Mouse (Mus musculus): ENCODE measurements around the gene Ensa. TPM values are rescaled to one million over a fixed set of nuclear protein-coding genes. Genes with fewer than 3 reads are reported as not detected.
"Not testable (repeated sequence)": the region's sequence is repeated elsewhere in the genome, so short reads cannot be mapped to it uniquely, and the experiment has no call there.

The Ensa gene
- polyA plus RNA-seq (2016; fragmentation: Nextera tagmentation; extraction: Ambion mirVana) = 84.8 and 89.9 TPM in 2 replicates

DNA sequence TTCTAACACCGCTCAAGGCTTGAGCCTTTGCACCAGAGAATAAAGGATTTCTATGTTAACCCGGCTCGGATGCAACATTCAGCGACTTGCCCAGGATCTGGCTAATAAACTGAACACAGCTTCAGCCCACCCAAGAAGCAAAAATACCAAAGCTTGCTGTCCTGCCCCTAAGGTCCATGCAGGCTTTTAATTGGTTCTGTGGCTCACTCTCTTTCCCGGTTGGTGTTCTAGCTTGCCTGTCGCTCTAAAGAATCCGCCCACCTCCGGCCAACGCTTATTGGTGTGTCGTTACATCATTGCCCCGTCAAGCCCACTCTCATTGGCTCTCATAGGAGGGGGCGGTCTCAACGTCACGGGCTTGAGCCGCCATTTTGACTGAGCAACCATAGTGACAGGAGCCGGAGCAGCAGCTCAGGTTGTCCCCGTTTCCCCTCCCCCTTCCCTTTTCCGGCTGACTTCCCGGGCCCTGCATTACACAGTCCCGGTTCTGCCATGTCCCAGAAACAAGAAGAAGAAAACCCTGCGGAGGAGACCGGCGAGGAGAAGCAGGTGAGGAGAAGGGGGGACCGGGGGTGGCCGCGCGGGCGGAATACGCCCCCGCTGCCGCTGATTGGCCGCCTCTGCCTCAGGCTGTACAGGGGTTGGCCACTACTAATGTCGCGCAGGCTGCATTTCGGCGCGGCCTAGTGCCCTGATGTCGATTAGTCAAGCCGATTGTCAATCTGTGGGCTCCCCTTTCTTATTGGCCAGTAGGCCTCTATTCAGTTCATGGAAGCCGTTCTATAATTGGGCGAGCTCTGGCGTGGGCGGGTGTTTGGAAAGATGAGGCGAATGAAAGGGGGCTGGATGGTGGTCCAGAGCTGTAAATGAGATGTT, at the start of gene Ensa:
Ensa (plus strand) TSS at position 366 of the 876 bp plus-strand sequence.
- Histone ChIP-seq H3K36me3 (peaks cover 48% of the 10 kb centered on the region), H3K4me1 (replicated peaks) (peaks cover 20% of the 10 kb centered on the region), H3K27me3 (ENCODE audit: insufficient read depth, poor library complexity, severe bottlenecking) (no peaks in the 10 kb centered on the region), H3K27ac (peak within 1 kb of the TSS; percentile 96), H3K9me3 (no peaks in the 10 kb centered on the region), H3K4me3 (peak within 1 kb of the TSS; percentile 78)
- WGBS = under 1% methylated on average over 44 of the region's 44 CpGs
- DNase-seq (ENCODE audit: low spot score) = peak; percentile 99

- DNase-seq (ENCODE audit: low spot score) = no peak
- H3K9me3 ChIP-seq = no peaks in the 10 kb centered on the region
- 54% methylated on average over 8 of the region's 8 CpGs for WGBS
- H3K4me1 ChIP-seq (replicated peaks) = peaks cover 13% of the 10 kb centered on the region
- peak overlapping the region; percentile 77 for H3K27ac ChIP-seq
- H3K27me3 ChIP-seq (ENCODE audit: insufficient read depth, poor library complexity, severe bottlenecking) = no peaks in the 10 kb centered on the region
- peak overlapping the region; percentile 80 for H3K4me3 ChIP-seq
- H3K36me3 ChIP-seq = peaks cover 20% of the 10 kb centered on the region
Measured at GRCm38 (mm10) chr3:95587754-95588603, 36.8 kb upstream of the Ensa start.

GRCm38 (mm10) chr3:95588604-95589086, 36.1 kb upstream of the Ensa start, which contains the start of gene Golph3l:
Golph3l (plus strand) TSS chr3:95588934.
- Histone ChIP-seq H3K27ac (peak within 1 kb of the TSS; percentile 84), H3K9me3 (no peaks in the 10 kb centered on the region), H3K36me3 (peaks cover 27% of the 10 kb centered on the region), H3K4me3 (peak within 1 kb of the TSS; percentile 80), H3K4me1 (replicated peaks) (peaks cover 13% of the 10 kb centered on the region), H3K27me3 (ENCODE audit: insufficient read depth, poor library complexity, severe bottlenecking) (no peaks in the 10 kb centered on the region)
- WGBS = 0% methylated on average over 12 of the region's 12 CpGs
- peak; percentile 91 for DNase-seq (ENCODE audit: low spot score)

DNA sequence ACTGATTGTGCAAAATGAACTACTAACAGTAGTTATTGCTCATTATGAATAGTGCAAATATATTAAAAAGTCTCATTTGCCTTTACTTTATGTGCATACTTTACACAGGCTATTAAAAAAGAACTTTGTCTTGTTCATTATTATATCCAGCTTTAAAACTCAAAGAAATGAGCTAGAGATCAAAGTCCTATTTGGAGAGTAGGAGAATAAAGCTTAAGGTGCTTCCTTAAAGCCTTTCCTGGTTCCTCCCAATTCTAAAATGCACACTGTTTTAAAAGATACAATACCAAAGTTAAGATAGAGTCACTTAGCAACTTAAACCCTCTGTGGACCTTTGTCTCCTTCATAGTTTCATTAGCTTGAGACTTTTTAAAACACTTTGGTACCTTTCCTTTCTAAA, 26.1 kb upstream of the Ensa start:
- Histone ChIP-seq H3K4me3 (no peak overlapping the region), H3K9me3 (no peaks in the 10 kb centered on the region), H3K36me3 (peaks cover 53% of the 10 kb centered on the region), H3K27me3 (ENCODE audit: insufficient read depth, poor library complexity, severe bottlenecking) (no peaks in the 10 kb centered on the region), H3K4me1 (replicated peaks) (no peaks in the 10 kb centered on the region), H3K27ac (no peak overlapping the region)
- DNase-seq (ENCODE audit: low spot score) = no peak

DNA sequence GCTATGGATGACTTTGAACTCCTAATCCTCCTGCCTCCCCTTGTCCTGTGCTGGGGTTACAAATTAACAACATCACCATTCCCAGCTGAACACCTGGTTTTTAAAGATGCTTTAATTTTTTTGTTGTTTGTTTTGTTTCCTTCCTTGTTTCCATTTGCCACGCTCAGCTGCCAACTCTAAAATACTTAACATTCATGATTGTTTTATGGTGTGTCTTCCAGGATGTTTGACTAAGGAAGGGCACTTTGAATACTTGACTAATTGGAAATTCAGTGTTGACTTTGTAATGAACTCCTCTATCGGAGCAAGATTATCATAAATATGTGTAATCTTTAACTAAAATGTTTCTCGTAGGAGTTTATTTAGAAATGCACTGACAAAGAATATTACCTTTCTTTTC, 23.5 kb upstream of the Ensa start:
- Histone ChIP-seq H3K27me3 (ENCODE audit: insufficient read depth, poor library complexity, severe bottlenecking) (no peaks in the 10 kb centered on the region), H3K4me1 (replicated peaks) (no peaks in the 10 kb centered on the region), H3K9me3 (no peaks in the 10 kb centered on the region), H3K36me3 (peaks cover 41% of the 10 kb centered on the region), H3K27ac (no peak overlapping the region), H3K4me3 (no peak overlapping the region)
- DNase-seq (ENCODE audit: low spot score) = no peak
- 91% methylated on average over 3 of the region's 3 CpGs for WGBS

- Histone ChIP-seq H3K4me3 (no peak overlapping the region), H3K9me3 (no peaks in the 10 kb centered on the region), H3K36me3 (peaks cover 53% of the 10 kb centered on the region), H3K27ac (no peak overlapping the region), H3K4me1 (replicated peaks) (no peaks in the 10 kb centered on the region), H3K27me3 (ENCODE audit: insufficient read depth, poor library complexity, severe bottlenecking) (no peaks in the 10 kb centered on the region)
- 92% methylated on average over 3 of the region's 3 CpGs for WGBS
- DNase-seq (ENCODE audit: low spot score) = no peak
Measured at GRCm38 (mm10) chr3:95606096-95606495, 18.7 kb upstream of the Ensa start.

DNA sequence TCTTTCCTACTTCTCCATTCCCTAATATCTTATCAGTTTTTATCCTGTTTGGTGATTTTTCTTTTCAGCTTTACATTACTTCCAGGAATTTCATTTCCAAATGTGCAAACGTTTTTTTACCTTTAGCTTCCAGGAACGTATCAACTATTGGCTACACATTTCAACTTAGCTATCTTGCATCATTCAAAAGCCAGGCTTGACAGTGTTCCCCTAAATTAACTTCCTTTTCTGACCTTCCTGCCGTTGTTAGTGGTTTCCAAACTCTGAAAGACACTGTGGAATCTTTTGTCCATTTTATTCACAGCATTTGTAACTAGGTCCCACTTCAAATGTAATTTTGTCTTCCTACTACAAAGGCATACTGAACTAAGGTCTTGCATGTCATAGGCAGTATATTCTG, 15.6 kb upstream of the Ensa start:
- Histone ChIP-seq H3K4me3 (no peak overlapping the region), H3K36me3 (peaks cover 56% of the 10 kb centered on the region), H3K27me3 (ENCODE audit: insufficient read depth, poor library complexity, severe bottlenecking) (no peaks in the 10 kb centered on the region), H3K4me1 (replicated peaks) (no peaks in the 10 kb centered on the region), H3K27ac (no peak overlapping the region), H3K9me3 (no peaks in the 10 kb centered on the region)
- 76% methylated on average over 3 of the region's 3 CpGs for WGBS
- no peak for DNase-seq (ENCODE audit: low spot score)

- Histone ChIP-seq H3K4me1 (replicated peaks) (no peaks in the 10 kb centered on the region), H3K27ac (no peak overlapping the region), H3K4me3 (no peak overlapping the region), H3K27me3 (ENCODE audit: insufficient read depth, poor library complexity, severe bottlenecking) (no peaks in the 10 kb centered on the region), H3K9me3 (no peaks in the 10 kb centered on the region), H3K36me3 (peaks cover 67% of the 10 kb centered on the region)
- no peak for DNase-seq (ENCODE audit: low spot score)
- WGBS = 94% methylated on average over 1 of the region's 1 CpGs
Measured at GRCm38 (mm10) chr3:95613996-95614395, 10.8 kb upstream of the Ensa start.

GRCm38 (mm10) chr3:95618511-95618910, 6.3 kb upstream of the Ensa start:
- Histone ChIP-seq H3K27me3 (ENCODE audit: insufficient read depth, poor library complexity, severe bottlenecking) (no peaks in the 10 kb centered on the region), H3K36me3 (peaks cover 60% of the 10 kb centered on the region), H3K27ac (no peak overlapping the region), H3K4me3 (no peak overlapping the region), H3K4me1 (replicated peaks) (peaks cover 3% of the 10 kb centered on the region), H3K9me3 (no peaks in the 10 kb centered on the region)
- 93% methylated on average over 1 of the region's 1 CpGs for WGBS
- no peak for DNase-seq (ENCODE audit: low spot score)

GRCm38 (mm10) chr3:95621241-95621640, 3.6 kb upstream of the Ensa start:
- no peak for DNase-seq (ENCODE audit: low spot score)

GRCm38 (mm10) chr3:95622421-95622820, 2.4 kb upstream of the Ensa start:
- 98% methylated on average over 20 of the region's 20 CpGs for WGBS
- not testable (repeated sequence) for H3K4me3 ChIP-seq; H3K27me3 ChIP-seq (ENCODE audit: insufficient read depth, poor library complexity, severe bottlenecking); H3K27ac ChIP-seq; DNase-seq (ENCODE audit: low spot score); H3K9me3 ChIP-seq
- peaks cover 20% of the 10 kb centered on the region for H3K4me1 ChIP-seq (replicated peaks)
- peaks cover 48% of the 10 kb centered on the region for H3K36me3 ChIP-seq

More at GRCm38 (mm10) chr3:95621241-95621640, 3.6 kb upstream of the Ensa start:
- 74% methylated on average over 1 of the region's 1 CpGs for WGBS
- Histone ChIP-seq H3K36me3 (peaks cover 48% of the 10 kb centered on the region), H3K9me3 (no peaks in the 10 kb centered on the region), H3K4me3 (no peak overlapping the region), H3K27me3 (ENCODE audit: insufficient read depth, poor library complexity, severe bottlenecking) (no peaks in the 10 kb centered on the region), H3K27ac (no peak overlapping the region), H3K4me1 (replicated peaks) (peaks cover 17% of the 10 kb centered on the region)

GRCm38 (mm10) chr3:95623551-95623950, 1.2 kb upstream of the Ensa start:
- H3K4me1 ChIP-seq (replicated peaks) = peaks cover 20% of the 10 kb centered on the region
- no peak overlapping the region for H3K4me3 ChIP-seq
- H3K36me3 ChIP-seq = peaks cover 48% of the 10 kb centered on the region
- no peaks in the 10 kb centered on the region for H3K27me3 ChIP-seq (ENCODE audit: insufficient read depth, poor library complexity, severe bottlenecking)
- WGBS = 54% methylated on average over 2 of the region's 2 CpGs
- DNase-seq (ENCODE audit: low spot score) = no peak
- H3K9me3 ChIP-seq = no peaks in the 10 kb centered on the region
- H3K27ac ChIP-seq = peak overlapping the region; percentile 96; the same call in 1 of the 2 replicates
